Mouse (Mus musculus) brain, adult 2 months (tissue): Measurements from ENCODE around the gene Igfals.

Experiments used
- DNase-seq: peaks from one replicate; pipeline ENCODE4 v3.0.0; 2011; ENCODE audit warnings: low read depth, low spot score

Igfals gene

DNA sequence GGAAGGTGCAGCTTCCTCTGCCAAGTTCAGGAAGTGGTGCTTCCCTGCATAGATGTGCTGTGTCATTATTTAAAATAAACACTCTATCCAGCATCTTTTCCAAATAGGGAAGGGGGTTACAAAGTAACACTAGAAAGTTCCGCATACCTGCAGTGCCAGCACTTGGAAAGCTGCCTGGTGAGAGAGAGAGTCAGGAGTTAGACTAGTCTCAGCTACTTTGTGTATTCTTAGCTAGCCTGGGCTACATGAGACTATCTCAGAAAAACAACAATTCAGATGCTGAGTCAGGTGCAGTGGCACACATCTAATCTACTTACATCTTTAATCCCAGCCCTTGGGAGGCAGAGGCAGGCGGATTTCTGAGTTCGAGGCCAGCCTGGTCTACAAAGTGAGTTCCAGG, 4.0 kb upstream of the Igfals start:
- no peak for DNase-seq

DNA sequence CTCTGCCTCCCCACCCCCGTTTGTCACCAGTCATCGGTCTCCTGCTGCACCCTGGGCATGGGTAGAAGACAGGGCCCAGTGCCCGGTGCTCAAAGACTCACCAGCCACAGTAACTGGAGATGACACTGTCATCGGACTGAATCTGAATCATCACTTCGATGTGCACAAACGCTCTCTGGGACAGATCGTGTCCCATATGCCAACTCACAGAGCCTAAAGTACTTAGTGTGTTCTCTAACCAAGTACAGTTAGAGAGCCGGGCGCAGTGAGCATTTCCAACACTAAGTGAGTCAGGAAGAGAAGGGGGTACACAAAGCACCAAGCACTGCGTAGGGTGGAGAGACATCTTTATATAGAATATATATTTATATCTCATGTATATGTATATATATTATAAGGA, 2.1 kb downstream of the Igfals start:
- DNase-seq = peak; percentile 81

DNA sequence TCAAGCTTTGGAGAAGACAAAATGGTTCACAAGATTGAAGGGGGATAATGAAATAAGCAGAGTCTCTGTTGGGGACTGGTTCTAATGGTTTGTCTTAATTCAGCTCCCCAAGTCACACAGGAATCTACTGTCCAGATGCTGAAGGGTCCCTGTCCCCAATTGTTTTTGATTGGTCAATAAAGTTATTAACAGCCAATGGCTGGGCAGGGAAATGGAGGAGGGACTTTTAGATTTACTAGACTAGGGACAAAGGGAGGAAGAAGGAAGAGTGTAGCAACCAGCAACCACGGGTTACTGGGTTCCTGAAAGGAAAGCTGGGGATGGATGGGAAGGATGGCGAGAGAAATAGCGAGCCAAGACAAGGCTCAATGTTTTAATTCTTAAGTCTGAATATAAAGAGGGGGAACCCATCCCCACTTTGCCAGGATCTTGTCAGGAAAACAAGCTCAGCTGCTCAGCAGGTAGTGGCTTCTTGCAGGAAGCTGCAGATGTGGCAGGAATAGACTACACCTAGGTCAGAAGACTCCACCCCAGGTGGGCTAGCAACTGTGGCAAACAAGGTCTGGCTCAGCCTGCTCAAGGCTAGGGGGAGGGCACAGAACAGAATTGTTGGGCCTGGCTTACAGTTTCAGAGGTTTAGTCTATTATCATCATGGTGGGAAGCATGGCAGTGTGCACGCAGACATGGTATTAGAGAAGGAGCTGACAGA, 8.1 kb downstream of the Igfals start:
- no peak for DNase-seq

DNA sequence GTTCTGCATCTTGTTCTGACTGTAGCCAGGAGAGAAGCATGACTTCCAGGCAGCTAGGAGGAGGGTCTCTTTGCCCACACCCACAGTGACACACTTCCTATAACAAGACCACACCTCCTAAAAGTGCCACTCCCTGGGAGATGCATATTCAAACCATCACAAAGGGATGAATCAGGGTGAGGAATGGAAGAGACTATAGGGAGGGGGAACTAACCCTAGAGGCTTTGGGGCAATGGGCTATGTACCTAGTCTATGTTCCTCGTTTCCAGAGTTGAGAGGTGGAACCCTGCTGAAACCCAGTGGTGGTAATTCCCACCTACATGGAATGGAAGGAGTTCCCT, 8.6 kb downstream of the Igfals start:
- DNase-seq = no peak

DNA sequence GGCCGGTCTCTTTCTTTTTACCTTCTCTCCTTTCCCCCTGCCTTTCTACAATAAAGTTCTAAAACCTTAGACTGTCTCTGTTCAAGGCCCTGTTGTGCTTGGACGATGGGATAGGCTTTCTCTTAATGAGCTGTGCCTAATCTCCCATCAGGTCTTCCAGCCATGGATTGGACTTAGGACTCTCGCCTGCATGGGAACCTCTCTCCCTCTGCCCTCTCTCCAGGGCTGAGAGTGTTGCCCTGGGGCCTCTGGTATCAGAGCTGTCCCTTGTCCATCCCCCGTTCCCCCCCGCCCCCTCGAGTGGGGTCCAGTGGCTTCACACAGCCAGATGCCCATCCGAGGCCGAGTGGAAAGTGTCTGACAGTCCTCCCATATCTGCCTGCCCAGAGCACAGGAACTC, 9.2 kb downstream of the Igfals start:
- no peak for DNase-seq

DNA sequence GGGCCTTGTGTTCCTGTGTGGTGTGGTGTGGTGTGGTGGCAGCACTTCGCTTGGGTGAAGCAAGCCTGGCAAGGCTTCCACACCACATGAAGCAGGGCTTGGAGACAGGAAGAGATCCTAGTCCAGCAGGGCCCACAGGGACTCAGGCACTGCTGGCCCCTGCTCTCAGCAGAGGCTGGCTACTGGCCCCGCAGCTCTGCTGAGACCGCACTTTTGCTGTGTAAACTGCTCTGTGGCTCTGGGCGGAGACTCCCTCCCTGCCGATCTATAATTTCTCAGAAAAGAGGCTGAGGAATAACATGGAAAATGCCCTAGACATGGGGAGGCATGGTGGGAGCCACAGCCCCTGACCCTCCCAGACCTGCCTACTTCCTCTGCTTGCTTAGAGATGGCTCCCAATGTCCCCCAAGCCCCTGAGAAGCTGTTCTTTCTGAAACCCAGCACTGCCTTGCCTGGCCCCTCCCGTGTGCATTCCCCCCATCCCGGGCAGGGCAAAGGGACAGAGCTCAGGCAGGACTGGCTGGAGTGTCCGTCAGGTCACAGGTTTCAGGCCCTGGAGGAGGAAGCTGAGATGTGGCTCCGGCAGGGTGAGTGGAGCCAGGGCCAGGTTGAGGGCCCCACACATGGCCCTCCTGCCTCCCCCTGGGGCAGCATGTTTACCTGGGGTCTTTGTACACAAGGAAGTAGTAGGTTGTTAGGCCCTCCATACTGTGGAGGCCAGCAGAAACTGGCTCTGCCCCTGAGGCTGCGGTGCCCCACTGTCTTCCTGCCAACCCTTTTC, 11.7 kb downstream of the Igfals start:
- no peak for DNase-seq

DNA sequence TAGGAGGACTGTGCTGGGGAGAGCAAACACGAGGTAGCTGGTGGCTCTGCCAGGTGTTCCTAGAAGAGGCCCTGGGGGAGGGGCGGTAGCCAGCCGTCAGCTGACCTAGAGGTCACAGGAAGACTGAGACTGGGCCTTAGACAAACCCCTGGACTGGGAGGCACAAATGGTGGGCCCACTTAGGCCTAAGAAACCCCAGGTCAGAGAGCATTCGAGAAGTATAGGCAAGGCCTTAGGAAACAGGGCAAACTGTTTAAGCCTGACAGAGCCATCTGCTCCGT, 12.3 kb downstream of the Igfals start:
- DNase-seq = no peak

DNA sequence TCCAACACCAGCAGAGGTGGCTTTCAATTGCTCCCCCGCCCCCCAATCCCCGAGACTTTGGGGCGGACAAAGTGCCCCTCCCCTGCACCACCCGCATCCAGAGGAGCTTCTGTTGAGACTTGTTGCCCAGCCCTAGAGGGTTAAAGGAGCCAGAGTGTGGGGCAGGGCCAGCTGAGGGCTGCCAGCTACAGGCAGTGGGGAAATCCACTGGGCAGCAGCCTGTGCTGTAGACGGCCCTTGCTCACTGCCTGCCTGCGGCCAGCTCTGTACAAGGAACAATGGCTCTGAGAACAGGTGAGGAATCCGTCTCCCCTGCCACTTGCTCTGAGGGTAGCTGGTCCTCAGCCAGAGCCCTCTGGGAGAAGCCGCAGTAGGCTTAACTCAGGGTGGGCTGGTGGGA, 12.7 kb downstream of the Igfals start:
- no peak for DNase-seq

DNA sequence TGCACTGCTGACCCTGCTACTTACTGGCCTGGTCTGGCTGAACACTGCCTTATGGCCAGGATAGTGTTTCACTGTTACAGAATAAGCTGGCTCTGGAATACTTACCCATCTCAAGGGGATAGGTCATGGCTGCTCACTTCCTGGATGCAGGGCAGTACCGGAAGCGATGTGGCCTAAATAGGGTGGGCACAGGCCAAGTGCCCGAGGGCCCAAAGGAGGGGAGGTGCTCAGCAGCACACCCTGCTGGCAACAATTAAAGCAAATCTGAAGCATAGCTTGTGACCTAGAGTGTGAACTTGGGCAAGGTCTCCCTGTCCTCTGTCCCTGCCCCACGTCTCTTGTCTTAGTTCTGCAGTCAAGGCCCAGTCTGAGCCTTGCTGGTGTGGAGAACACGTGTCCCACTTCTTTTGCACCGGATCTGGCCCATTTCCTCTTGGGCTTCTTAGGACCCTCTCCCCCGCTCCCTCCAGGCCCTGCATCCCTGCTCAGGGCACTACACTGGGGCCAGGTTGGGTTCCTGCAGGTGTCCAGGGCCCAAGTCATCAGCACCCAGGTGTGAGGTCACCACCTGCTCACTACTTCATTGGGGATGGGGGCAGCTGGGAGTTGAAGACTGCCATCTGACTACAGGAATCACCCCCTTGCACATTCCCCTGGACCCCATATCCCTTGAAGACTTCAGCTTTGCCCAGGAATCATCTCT, 16.1 kb downstream of the Igfals start:
- no peak for DNase-seq

DNA sequence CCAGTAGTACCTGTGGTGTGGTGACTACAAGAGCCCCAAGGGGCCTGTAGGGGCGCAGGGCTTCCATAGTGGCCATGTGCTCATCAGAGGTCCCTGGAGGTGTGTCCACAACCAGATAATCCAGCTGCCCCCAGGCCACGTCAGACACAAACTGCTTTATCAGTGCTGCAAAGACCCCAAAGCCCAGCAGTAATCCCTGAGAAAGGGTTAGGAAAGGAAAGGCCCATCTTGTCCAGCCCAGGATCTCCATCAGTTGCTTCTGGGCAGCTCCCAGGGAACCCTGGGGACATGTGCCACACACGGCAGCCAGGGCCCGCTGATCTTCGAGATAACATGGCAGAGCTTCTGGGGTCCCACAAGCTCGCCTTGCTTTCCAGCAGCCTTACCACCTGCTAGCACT, 18.6 kb downstream of the Igfals start:
- no peak for DNase-seq

DNA sequence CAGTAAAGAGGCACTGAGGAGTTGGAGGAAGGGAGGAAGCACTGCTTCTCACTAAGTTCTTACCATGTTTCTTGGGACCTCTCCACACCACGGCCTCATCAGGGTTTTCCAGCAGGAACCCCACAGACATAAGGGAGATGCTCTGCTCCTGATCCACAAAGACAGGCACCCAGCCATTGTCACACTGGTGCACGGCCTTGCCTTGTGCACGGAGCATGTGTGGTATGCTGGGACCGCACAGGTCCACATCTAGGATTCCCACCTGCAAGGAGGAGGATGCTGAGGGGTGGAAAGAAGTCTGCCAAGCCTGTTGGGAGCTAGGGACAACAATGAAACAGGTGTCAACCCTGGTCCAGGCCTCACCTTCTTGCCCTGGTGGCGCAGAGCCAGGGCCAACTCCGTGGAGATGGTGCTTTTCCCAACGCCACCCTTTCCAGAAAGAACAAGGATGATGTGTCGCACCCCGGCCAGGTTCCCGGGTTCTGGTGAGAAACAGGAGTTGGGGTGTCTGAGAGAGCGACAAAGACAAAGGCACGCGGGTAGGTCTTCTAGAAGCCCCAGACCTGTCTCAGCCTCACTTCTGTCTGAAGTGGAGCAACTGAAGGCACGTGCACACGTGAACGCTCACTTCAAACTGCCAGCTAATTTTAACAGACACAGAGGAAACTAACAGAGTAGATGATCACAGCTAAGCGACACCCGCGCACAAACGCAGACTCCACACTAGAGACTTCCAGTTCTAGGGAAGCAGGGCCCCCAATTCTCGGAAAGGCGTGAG, 19.7 kb downstream of the Igfals start:
- no peak for DNase-seq

DNA sequence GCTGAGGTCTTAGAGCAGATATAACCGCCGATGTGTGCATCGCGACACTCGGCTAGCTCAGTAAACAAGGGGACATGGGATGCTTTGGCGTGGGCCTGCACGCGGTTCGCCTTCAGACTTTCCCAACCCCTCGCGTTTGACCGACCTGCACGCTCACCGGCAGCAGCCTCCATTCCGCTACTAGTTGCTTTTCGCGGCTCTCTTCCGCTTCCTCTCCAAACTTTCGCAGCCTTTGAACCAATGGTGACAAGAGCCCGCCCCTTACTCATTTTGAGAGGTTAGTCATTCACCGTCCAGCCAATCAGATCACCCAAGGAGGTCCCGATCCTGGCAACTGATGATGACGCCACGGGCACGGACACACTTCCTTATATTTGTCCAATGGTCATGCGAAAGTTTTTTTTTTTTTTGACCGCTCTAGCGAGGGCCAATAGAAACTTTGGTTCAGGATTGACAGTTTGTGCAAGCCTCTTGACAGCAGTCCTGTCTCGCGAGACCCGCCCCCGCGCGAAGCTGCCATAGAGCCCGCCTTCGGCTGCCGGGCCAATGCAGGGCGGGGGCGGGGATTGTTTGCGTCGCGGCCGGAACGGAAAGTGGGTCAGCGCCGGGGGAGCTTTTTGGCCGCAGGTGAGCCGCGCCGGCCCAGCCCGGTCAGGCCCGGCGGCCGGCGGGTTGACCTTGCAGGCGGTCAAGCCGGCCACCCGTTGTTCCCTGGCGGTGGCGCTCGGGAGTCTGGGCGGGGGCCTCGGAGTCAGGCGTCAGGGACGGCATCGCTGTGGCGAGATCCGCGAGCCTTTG, 20.5 kb downstream of the Igfals start, which contains the start of the genes Nubp2 and Spsb3:
TSS of gene Nubp2 (minus strand) at position 216 of the 798 bp plus-strand sequence.
TSS of gene Spsb3 (plus strand) at position 510 of the 798 bp plus-strand sequence.
- peak; percentile 100 for DNase-seq

DNA sequence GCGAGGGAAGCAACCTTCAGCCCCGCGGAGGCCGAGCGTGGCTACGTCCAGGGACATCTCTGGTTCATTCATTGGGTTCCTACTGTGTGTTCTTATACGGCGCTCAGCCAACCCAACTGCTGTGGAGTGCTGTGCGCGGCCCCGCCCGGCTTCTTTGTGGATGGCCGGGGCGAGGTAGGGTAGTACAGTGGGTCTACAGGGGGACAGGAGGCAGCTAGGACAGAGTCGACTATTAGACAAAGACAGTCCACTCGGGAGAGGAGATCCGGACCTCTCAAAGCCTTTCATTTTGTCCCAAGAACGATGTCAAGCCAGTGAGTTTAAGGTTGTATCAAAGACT, 21.1 kb downstream of the Igfals start:
- DNase-seq = no peak

DNA sequence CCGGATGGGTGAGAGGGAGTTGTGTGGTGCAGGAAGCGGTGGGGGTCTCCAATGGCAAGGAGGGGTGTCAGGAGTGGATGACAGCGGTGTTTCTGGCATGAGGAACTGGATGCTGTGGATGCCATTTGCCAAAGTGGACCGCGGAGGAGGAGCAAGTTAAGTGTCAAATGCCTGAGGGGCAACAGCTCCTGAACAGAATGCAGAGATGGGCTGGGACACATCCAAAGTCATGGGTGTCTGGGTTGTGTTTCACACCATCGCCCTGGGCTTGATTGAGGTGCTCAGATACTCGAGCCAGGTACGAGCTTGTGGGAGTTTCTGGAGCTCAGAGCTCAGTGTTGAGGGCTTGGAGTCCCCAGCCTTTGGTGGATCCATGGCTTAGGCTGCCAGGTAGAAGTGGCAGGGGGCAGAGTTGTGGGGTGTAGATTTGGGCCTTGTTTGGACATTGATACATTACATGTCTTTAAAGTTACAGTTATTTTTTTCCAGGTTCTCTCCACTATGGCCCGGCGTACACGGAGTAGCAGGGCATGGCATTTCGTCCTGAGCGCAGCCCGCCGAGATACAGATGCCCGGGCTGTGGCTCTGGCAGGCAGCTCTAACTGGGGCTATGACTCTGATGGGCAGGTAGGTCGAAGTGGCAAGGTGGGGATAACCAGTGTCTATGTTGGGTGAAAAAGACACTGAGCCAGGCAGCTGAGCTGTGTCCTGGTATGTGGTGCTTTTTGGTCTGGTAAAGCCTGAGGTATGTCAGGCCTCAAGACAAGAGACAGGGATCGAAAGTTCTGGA, 21.7 kb downstream of the Igfals start:
- DNase-seq = peak; percentile 49

DNA sequence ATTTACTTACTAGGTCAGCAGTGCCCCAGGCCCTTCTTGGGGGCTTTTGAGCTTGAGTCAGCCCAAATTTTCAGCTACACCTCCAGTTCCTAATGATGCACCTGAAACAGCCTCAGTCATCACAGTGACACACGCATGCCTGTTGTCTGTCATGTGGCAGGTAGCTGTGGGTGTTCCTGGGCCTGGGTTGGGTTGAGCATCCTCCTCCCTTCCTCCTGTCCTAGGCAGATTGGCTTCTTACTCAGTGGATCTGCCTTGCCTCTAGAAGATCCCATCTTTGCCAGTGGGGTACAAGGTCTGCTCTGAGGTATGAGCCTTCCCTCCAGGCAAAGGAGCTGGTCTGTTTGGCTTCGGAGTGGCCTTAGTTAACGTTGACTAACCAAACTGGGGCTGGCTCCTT, 23.1 kb downstream of the Igfals start:
- no peak for DNase-seq

DNA sequence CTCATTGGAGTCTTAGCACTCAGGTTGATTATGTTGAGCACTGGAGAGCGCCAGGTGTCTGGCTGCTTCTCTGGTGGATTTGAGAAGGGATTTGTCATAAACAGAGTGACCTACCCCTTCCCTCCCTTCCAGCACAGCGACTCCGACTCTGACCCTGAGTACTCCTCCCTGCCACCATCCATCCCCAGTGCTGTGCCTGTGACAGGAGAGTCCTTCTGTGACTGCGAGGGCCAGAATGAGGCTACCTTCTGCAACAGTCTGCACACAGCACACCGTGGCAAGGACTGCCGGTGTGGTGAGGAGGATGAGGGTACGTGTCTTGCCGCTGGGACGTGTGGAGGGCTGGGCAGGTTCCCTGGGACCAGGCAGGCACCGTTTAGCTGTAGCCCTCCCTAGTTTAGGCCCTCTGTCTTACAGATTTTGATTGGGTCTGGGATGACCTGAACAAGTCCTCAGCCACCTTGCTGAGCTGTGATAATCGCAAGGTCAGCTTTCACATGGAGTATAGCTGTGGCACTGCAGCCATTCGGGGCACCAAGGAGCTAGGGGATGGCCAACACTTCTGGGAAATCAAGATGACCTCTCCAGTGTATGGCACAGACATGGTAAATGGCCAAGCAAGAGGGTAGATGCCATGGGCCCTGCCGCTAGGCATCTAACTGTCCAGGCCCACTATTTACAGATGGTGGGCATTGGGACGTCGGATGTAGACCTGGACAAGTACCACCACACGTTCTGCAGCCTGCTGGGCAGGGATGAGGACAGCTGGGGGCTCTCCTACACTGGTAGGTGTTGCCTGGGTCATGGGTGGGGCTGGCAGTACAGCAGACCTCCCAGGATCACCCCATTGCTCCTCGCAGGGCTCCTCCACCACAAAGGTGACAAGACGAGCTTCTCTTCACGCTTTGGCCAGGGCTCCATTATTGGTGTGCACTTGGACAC, 24.6 kb downstream of the Igfals start:
- DNase-seq = no peak

DNA sequence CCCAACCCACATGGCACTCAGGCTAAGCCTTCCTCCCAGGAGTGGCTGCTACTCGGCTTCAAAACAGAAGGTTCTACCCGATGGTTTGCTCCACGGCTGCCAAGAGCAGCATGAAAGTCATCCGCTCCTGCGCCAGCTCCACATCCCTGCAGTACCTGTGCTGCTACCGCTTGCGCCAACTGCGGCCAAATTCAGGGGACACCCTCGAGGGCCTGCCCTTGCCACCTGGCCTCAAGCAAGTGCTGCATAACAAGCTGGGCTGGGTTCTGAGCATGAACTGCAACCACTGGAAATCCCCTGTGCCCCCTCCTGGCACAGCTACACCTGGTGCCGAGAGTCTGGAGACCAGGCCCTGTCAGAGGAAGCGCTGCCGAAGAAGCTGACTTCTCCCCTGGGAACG, 25.5 kb downstream of the Igfals start:
- peak; percentile 89 for DNase-seq

DNA sequence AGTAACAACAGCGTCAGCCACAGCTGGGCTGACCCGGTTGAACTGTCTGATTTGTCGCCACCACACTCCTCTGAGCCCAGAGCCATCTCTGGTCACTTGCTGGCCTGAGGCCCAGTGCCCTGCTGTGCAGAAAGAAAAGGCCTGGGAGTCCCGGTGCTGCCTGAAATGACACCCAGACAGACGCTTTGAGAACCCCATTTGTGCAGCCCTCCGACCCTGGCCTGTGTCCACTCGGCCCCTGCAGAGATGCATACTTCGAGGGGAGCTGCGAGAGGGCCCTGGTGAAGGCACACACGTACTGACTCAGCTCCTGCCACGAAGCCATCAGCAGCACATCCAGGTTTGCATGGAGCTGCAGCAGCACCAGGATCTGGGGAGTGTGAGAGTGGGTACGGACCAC, 27.0 kb downstream of the Igfals start:
- DNase-seq = no peak

DNA sequence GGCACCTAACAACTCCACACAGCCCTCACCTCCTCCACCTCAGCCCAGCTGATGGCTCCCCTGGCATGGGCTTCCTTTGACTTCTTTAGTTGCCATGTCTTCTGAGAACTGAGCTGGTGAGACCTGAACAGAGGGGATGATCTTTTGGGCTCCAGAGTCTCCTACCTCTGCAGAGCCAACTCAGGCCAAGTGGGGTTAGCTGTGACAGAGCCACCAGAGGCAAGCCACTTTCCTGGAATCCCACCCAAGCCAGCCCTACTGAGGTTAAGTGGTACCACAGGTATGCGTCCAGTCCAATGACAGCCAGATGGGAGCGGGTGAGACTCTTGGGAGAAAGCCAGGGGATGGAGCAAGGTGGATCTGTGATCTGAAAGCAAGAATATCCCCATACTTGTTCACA, 27.5 kb downstream of the Igfals start:
- DNase-seq = no peak
